Mouse (Mus musculus): ENCODE data around the gene Olfr288.

- TF ChIP-seq CTCF (IDR thresholded peaks at IDR 0.05; ENCODE audit: borderline replicate concordance, insufficient read depth, low read depth, low read length) (no peak), POLR2A (IDR thresholded peaks at IDR 0.05; ENCODE audit: borderline replicate concordance, insufficient read depth, low read length) (no peak)
Observed at GRCm38 (mm10) chr15:98170917-98171316, 24.4 kb downstream of the Olfr288 start.

Measured in cerebellum, adult 2 months (tissue).